Mouse (Mus musculus): ENCODE data around the gene Nmrk1. TPM values are rescaled to one million over a fixed set of nuclear protein-coding genes. Genes with fewer than 3 reads are reported as not detected.

Gene Nmrk1
- polyA plus RNA-seq, 1 experiment from 2014 or later: 7.2 TPM

GRCm38 (mm10) chr19:18596876-18597275 is 34.9 kb upstream of the Nmrk1 start:
- Histone ChIP-seq H3K36me3 (replicated peaks) (no peaks in the 10 kb centered on the region), H3K4me2 (no peak overlapping the region), H3K27me3 (replicated peaks) (no peaks in the 10 kb centered on the region), H3K9me3 (no peaks in the 10 kb centered on the region), H3K4me3 (no peak overlapping the region), H3K9ac (no peak overlapping the region), H3K4me1 (0 out of 2 replicates have a peak, but pooled peaks cover 6% of the 10 kb centered on the region), H3K27ac (no peak overlapping the region)
- WGBS: 85% methylated on average over 5 of the region's 5 CpGs
- ATAC-seq (replicated peaks): no peak

GRCm38 (mm10) chr19:18597772-18598171 is 34.0 kb upstream of the Nmrk1 start:
- no peaks in the 10 kb centered on the region for H3K9me3 ChIP-seq
- WGBS: 87% methylated on average over 6 of the region's 6 CpGs
- no peaks in the 10 kb centered on the region for H3K36me3 ChIP-seq (replicated peaks)
- no peak overlapping the region for H3K4me3 ChIP-seq
- no peak overlapping the region for H3K9ac ChIP-seq
- H3K4me1 ChIP-seq: 0 out of 2 replicates have a peak, but pooled peaks cover 3% of the 10 kb centered on the region
- no peak overlapping the region for H3K4me2 ChIP-seq
- no peaks in the 10 kb centered on the region for H3K27me3 ChIP-seq (replicated peaks)
- no peak for ATAC-seq (replicated peaks)
- H3K27ac ChIP-seq: no peak overlapping the region

DNA sequence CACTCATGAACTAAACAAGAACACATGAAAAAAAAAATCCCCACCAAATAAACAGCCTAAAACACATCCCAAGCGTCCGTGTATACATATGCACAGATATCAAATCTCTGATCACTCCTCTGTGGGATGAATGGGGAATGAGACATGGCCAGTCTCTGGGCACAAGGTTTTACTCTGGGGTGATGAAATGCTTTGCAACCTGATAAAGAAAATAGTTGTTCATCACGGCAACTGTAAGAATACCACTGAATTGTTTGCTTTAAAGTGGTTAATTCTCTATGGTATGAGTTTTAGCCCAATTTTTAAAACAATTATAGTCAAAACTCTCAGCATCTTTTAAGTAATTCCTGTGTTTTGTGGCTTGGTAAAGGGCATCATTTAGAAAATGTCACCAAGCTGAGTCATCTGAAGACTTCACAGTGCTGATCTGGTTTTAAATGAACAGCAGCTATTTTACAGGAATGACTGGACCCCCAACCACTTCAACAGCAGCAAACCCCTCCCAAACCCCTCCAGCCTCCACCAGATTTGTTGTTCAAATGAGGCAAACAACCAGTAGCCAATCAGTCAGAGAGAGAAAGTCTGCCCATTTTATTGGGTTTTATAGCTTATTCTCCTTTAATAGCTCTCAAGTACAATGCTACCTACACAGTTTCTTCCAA is 33.4 kb upstream of the Nmrk1 start:
- 89% methylated on average over 3 of the region's 3 CpGs for whole genome bisulfite sequencing
- Histone ChIP-seq H3K4me1 (no peaks in the 10 kb centered on the region), H3K4me3 (no peak overlapping the region), H3K4me2 (no peak overlapping the region), H3K27me3 (replicated peaks) (no peaks in the 10 kb centered on the region), H3K9me3 (no peaks in the 10 kb centered on the region), H3K27ac (no peak overlapping the region), H3K36me3 (replicated peaks) (no peaks in the 10 kb centered on the region), H3K9ac (no peak overlapping the region)
- no peak for ATAC-seq (replicated peaks)

DNA sequence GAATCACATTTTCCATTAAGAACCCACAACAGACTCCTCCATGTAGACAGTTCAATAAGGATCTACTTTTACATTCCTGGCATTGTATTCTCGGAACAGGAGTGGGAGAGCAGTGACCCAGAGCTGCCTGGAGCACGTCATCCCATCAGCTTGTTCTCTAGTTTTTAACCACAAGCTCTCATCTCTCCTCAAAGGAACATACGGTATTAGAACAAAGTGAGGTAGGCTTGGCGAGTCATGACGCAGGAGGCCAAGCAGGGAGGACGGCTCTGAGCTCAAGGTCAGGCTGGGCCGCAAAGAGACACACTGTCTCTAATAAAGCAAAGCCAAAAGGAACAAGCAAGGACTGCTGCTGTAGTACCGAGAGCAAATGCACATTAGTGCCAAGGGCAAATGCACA is 32.7 kb upstream of the Nmrk1 start:
- Histone ChIP-seq H3K27me3 (replicated peaks) (no peaks in the 10 kb centered on the region), H3K36me3 (replicated peaks) (no peaks in the 10 kb centered on the region), H3K9ac (no peak overlapping the region), H3K9me3 (no peaks in the 10 kb centered on the region), H3K27ac (no peak overlapping the region), H3K4me2 (no peak overlapping the region), H3K4me3 (no peak overlapping the region), H3K4me1 (no peaks in the 10 kb centered on the region)
- ATAC-seq (replicated peaks): no peak
- 77% methylated on average over 8 of the region's 8 CpGs for WGBS

DNA sequence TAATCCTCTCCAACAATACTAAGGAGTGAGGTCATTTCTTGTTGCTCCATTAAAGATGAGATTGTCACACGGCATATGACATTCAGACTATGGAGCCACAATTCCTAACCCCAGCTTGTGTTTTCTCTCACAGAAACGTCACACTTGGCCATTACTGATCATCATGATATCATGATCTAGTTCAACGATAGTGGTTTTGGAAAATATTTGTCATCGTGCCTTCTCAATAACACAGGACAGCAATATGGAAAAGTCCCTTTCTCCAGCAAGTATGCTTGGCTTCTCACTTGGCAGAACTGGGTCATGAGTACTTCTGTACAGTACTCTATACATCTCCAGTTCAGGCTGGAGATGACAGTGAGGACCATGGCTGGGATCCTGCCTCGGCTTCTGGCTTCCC is 32.1 kb upstream of the Nmrk1 start:
- Histone ChIP-seq H3K36me3 (replicated peaks) (no peaks in the 10 kb centered on the region), H3K27me3 (replicated peaks) (no peaks in the 10 kb centered on the region), H3K9me3 (no peaks in the 10 kb centered on the region), H3K4me3 (no peak overlapping the region), H3K27ac (no peak overlapping the region), H3K4me2 (no peak overlapping the region), H3K4me1 (no peaks in the 10 kb centered on the region), H3K9ac (no peak overlapping the region)
- no peak for ATAC-seq (replicated peaks)
- 88% methylated on average over 5 of the region's 5 CpGs for WGBS

DNA sequence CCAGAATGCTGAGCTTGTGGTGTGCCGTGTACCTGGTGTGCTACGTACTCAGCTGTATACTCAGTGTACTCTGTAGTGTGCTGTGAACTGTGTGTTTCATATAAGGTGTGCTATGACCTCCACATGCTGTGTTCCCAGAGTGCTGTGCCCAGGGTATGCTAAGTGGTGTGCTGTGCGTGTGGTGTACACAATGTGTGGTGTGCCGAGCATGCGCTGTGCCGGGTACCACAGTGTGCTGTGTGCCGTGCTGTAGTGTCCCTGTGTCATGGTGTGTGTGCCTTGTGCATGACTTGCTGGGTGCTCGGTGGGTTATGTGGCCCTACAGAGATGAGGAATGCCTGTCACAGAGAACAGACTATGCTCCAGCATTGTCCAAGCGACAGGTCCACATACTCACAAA is 31.1 kb upstream of the Nmrk1 start:
- Histone ChIP-seq H3K36me3 (replicated peaks) (no peaks in the 10 kb centered on the region), H3K4me2 (no peak overlapping the region), H3K4me3 (no peak overlapping the region), H3K4me1 (no peaks in the 10 kb centered on the region), H3K9ac (no peak overlapping the region), H3K27me3 (replicated peaks) (no peaks in the 10 kb centered on the region), H3K9me3 (no peaks in the 10 kb centered on the region), H3K27ac (no peak overlapping the region)
- ATAC-seq (replicated peaks): no peak
- WGBS: 96% methylated on average over 9 of the region's 9 CpGs

DNA sequence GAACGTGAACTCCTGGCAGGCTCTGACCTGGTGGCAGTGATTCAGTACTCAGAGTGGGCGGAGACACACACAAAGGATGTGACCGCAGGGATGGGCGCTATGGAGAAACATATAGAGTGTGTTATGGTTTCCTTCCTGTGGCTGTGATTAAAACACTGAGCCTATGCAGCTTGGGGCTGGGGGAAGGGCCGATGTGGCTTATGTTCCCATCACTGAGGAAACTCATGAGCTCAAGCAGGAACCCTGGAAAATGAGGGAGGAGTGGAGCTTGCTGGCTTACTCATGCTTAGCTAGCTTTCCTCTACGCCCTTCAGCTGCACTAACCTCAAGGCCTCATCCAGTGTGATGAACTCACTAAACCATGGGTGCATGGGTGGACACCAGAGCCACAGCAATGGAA is 28.7 kb upstream of the Nmrk1 start:
- Histone ChIP-seq H3K36me3 (replicated peaks) (no peaks in the 10 kb centered on the region), H3K27ac (no peak overlapping the region), H3K27me3 (replicated peaks) (no peaks in the 10 kb centered on the region), H3K4me3 (no peak overlapping the region), H3K4me2 (no peak overlapping the region), H3K9ac (no peak overlapping the region), H3K9me3 (no peaks in the 10 kb centered on the region), H3K4me1 (no peaks in the 10 kb centered on the region)
- 78% methylated on average over 6 of the region's 6 CpGs for WGBS
- ATAC-seq (replicated peaks): no peak

- Histone ChIP-seq H3K27me3 (replicated peaks) (no peaks in the 10 kb centered on the region), H3K27ac (no peak overlapping the region), H3K9ac (no peak overlapping the region), H3K9me3 (no peaks in the 10 kb centered on the region), H3K36me3 (replicated peaks) (no peaks in the 10 kb centered on the region), H3K4me2 (no peak overlapping the region), H3K4me3 (no peak overlapping the region), H3K4me1 (no peaks in the 10 kb centered on the region)
- WGBS: 48% methylated on average over 7 of the region's 7 CpGs
- no peak for ATAC-seq (replicated peaks)
These were observed 23.8 kb upstream of the Nmrk1 start for GRCm38 (mm10) chr19:18607907-18608306.

GRCm38 (mm10) chr19:18608975-18609374 is 22.8 kb upstream of the Nmrk1 start:
- no peak overlapping the region for H3K9ac ChIP-seq
- H3K27ac ChIP-seq: no peak overlapping the region
- no peaks in the 10 kb centered on the region for H3K4me1 ChIP-seq
- no peak for ATAC-seq (replicated peaks)
- WGBS: 85% methylated on average over 6 of the region's 6 CpGs
- no peaks in the 10 kb centered on the region for H3K27me3 ChIP-seq (replicated peaks)
- no peak overlapping the region for H3K4me2 ChIP-seq
- no peaks in the 10 kb centered on the region for H3K9me3 ChIP-seq
- no peaks in the 10 kb centered on the region for H3K36me3 ChIP-seq (replicated peaks)
- no peak overlapping the region for H3K4me3 ChIP-seq

DNA sequence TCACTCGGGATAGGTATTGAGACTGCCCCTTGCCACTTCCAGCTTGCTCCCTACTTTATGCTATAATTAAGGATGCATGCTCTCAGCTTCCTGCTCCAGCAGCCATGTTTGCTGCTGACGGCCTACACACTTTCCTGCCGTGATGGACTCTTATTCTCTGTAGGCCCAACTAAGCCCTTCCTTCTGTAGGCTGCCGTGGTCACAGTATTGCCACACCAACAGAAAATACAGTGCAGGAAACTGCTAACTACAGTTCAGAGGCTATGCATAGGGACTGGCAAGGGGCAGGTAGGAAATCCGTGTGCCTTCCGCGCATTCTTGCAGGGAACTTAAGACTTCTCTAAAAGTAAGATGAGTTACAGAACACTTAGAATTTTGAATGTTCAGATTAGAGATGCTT is 17.4 kb upstream of the Nmrk1 start:
- no peaks in the 10 kb centered on the region for H3K27me3 ChIP-seq (replicated peaks)
- H3K36me3 ChIP-seq (replicated peaks): no peaks in the 10 kb centered on the region
- no peak overlapping the region for H3K27ac ChIP-seq
- no peak overlapping the region for H3K4me3 ChIP-seq
- no peaks in the 10 kb centered on the region for H3K4me1 ChIP-seq
- no peak overlapping the region for H3K4me2 ChIP-seq
- no peak for ATAC-seq (replicated peaks)
- H3K9ac ChIP-seq: no peak overlapping the region
- no peaks in the 10 kb centered on the region for H3K9me3 ChIP-seq
- 86% methylated on average over 7 of the region's 7 CpGs for WGBS

GRCm38 (mm10) chr19:18615680-18616240 is 16.0 kb upstream of the Nmrk1 start:
- no peaks in the 10 kb centered on the region for H3K9me3 ChIP-seq
- H3K4me1 ChIP-seq: no peaks in the 10 kb centered on the region

DNA sequence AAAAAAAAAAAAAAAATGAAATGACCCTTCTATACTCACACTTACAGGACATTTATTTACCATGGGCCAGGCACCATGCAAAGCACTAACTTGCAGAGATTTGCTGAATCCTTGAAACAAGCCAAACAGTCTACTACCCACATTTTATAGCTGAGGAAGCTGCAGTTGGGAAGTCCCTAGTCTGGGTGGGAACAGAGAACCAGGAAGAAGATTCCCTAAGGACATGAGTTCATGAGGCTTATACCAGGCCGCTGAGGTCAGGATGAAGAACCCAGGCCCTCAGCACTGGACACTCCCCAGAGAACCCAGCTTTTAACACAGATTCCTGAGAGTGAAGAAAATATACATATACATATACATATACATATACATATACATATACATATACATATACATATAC is 14.2 kb upstream of the Nmrk1 start:
- no peak overlapping the region for H3K9ac ChIP-seq
- H3K27me3 ChIP-seq (replicated peaks): no peaks in the 10 kb centered on the region
- 83% methylated on average over 1 of the region's 1 CpGs for WGBS
- H3K36me3 ChIP-seq (replicated peaks): no peaks in the 10 kb centered on the region
- H3K4me3 ChIP-seq: no peak overlapping the region
- ATAC-seq (replicated peaks): no peak
- no peak overlapping the region for H3K4me2 ChIP-seq
- H3K9me3 ChIP-seq: no peaks in the 10 kb centered on the region
- H3K4me1 ChIP-seq: no peaks in the 10 kb centered on the region
- no peak overlapping the region for H3K27ac ChIP-seq

More at GRCm38 (mm10) chr19:18615680-18616240, 16.0 kb upstream of the Nmrk1 start:
- WGBS: 75% methylated on average over 9 of the region's 9 CpGs
- no peak for ATAC-seq (replicated peaks)
- no peak overlapping the region for H3K4me2 ChIP-seq
- no peak overlapping the region for H3K9ac ChIP-seq
- no peak overlapping the region for H3K27ac ChIP-seq
- no peaks in the 10 kb centered on the region for H3K27me3 ChIP-seq (replicated peaks)
- H3K4me3 ChIP-seq: no peak overlapping the region
- H3K36me3 ChIP-seq (replicated peaks): no peaks in the 10 kb centered on the region

GRCm38 (mm10) chr19:18619060-18619459 is 12.7 kb upstream of the Nmrk1 start:
- Histone ChIP-seq H3K27ac (no peak overlapping the region), H3K4me2 (no peak overlapping the region), H3K4me3 (no peak overlapping the region), H3K9me3 (no peaks in the 10 kb centered on the region), H3K27me3 (replicated peaks) (no peaks in the 10 kb centered on the region), H3K36me3 (replicated peaks) (no peaks in the 10 kb centered on the region), H3K4me1 (no peaks in the 10 kb centered on the region), H3K9ac (no peak overlapping the region)
- ATAC-seq (replicated peaks): no peak
- 82% methylated on average over 5 of the region's 5 CpGs for WGBS

Data from midbrain, embryonic 15.5 days (tissue).